Mouse (Mus musculus): ENCODE measurements at regions not wholly inside any gene's neighbourhood (a gene's known extent, or its start where the extent isn't known, plus 50 kb on each side); places are given as distances from the start of the nearest gene placed in this dataset.
"Not testable (repeated sequence)": the region's sequence is repeated elsewhere in the genome, so short reads cannot be mapped to it uniquely, and the experiment has no call there.

DNA sequence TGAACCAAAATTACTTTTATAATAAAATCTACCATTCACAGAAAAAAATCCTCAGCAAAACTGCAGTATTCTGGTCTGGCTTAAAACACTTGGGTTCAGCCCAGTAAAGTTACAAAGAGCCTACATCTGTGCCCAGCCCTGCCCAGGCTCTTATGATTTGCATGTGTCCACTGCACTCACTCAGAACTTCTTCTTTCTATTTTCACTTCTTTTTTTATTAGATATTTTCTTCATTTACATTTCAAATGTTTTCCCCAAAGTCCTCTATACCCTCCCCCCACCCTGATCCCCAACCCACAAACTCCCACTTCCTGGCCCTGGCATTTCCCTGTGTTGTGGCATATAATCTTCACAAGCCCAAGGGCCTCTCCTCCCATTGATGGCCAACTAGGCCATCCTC is 1442.4 kb upstream of the Tacstd2 start:
- DNase-seq = no peak

DNA sequence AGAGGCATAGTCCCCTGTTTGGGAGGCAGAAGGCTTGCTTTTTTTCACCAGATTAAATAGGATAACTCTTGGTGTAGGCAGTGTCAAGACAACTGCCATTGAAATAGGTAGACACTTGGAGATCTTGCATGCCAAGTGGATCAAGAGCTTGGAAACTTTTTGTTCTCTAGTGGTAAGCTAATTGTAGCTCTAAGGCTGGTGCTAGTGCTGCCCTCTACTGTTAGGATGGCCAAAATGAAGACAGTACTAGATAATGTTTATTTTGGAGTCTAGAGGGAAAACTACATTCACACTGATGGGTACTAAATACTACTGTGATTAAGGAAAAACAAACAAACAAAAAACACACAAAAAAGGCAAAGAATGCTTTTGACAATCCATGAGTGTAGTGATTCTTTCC is 1428.4 kb upstream of the Tacstd2 start:
- DNase-seq = no peak

DNA sequence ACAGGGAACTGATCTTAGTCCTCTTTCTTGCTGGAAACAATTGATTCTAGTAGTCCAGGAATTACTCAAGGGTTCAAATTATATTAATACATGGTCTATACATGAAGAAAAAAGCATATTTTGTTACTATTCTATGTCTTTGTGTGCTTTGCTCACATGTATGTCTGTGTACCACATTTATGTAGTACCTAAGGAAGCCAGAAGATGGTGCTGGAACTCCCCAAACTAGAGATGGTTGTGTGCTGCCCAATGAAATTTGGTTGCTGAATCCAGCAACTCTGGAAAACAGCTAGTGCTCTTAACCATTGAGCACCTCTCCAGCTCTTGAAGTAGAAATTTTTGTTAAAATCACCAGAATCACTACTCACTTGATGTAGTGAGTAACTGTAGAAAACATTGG is 1402.5 kb upstream of the Tacstd2 start:
- not testable (repeated sequence) for DNase-seq

DNA sequence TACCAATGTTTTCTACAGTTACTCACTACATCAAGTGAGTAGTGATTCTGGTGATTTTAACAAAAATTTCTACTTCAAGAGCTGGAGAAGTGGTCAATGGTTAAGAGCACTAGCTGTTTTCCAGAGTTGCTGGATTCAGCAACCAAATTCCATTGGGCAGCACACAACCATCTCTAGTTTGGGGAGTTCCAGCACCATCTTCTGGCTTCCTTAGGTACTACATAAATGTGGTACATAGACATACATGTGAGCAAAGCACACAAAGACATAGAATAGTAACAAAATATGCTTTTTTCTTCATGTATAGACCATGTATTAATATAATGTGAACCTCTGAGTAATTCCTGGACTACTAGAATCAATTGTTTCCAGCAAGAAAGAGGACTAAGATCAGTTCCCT is 1396.3 kb upstream of the Tacstd2 start:
- DNase-seq = not testable (repeated sequence)

DNA sequence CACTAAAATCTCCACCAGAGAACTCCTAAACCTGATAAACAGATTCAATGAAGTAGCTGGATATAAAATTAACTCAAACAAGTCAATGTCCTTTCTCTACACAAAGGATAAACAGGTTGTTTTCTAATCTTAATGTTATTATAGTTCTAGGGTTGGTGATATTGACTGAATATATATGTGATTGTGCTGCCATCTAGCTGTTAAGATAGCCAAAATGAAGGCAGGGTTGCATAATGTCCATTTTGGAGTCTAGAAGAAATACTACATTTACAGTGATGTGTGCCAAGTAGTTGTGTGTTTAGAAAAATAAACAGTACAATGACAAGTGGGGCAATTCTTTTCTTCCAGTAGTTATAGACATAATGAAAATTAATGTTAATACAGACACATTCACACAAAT is 1379.9 kb upstream of the Tacstd2 start:
- no peak for DNase-seq

DNA sequence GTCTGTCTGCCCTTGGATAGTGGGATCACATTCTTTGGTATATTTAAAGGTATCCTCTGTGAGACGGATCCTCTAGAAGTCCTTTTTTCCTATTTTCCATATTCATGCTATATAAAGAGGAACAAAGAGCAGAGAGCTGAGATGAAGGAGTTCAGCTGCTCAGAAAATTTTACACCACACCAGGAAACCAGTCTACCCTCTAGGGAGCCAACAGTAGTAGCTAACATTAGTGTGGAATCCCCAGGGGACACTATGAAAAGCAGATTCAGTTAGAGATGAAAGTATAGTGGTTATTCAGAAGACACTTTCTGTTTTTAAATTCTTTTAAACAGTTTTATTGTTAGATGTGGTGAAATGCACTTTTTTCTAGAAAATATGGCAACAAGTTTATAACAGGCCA is 1348.5 kb upstream of the Tacstd2 start:
- no peak for DNase-seq

DNA sequence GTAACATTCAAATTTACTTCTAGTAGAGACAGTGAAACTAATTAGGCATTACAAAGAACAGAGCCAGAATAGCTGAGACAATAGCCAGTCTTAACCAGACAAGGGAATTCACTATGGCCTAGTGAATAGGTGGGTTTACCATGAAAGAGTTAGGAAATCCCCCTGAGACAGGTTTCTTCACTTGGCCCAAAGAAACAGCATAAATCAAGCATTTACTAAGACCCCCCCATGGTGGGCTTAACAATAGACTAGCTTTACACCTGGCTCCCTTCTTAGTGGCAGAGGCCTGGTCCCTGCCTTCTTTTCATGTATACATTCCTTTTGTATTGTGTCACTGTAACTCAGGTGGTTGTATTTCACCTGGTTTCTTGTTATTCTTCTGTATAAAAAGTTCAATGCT is 1317.2 kb upstream of the Tacstd2 start:
- DNase-seq = not testable (repeated sequence)

DNA sequence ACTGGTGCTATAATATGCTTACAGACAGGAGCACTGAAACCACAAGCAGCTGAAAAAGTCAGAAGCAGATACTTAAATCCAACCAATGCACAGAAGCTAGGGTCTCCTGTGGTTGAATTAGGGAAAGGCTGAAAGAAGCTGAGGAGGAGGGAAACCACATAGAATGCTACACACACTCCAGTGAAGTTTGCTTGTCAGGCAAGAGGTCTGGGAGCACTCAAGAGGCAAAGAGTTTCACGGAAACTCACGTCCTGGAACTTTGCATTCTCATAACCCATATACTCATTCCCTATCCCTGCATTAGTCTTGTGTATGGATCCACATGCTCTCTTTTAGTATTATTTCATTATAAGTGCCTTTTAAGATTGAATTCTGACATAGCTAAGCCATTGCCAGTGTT is 1316.7 kb upstream of the Tacstd2 start:
- no peak for DNase-seq

DNA sequence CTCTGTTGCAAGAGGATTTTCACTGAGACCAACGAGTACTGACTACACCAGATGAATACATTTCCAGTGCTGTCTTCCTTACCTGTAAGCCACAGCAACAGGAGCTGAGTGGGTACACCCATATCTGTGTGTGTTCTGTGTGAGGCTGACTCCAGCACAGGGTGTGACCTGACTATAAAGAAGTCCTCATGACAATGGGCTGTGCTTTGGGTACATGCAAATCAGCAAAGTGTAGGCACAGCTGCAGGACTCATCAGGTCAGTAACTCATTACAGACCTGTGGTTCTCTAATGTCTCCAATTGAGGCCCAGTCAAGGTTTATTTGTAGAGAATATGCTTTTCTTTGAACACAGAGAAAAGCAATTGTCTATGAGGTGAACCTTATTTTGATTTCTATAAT is 1299.6 kb upstream of the Tacstd2 start:
- DNase-seq = no peak

DNA sequence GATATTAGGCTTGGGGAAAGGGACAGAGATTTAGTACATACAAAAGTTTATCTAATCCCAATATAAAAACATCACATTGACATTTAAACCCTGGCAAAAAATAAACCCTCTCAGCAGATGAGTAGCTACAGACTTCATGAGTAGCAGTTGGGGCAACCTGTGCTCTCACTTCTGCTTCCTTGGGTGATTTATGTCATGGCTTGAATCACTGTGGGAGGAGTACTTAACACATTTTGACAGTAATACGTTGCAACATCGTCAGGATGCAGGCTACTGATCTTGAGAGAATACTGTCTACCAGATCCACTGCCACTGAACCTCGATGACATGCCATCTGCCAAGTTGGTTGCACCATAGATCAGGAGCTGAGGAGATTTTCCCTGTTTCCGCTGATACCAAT is 1299.0 kb upstream of the Tacstd2 start:
- no peak for DNase-seq

DNA sequence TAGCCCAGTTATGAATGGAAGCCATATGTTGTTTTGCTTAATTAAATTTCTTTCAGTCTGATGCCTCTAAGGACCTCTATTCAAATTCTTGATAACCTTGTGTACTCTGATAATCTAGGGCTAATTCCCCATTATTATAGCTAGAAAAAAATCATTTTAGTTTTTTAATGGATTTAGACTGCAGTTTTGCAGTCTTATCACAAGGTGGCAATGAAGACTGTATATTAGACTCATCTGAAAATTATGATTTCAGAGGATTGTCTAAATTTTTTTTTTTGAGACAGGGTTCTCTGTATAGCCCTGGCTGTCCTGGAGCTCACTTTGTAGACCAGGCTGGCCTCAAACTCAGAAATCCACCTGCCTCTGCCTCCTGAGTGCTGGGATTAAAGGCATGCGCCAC is 1292.9 kb upstream of the Tacstd2 start:
- DNase-seq = not testable (repeated sequence)

DNA sequence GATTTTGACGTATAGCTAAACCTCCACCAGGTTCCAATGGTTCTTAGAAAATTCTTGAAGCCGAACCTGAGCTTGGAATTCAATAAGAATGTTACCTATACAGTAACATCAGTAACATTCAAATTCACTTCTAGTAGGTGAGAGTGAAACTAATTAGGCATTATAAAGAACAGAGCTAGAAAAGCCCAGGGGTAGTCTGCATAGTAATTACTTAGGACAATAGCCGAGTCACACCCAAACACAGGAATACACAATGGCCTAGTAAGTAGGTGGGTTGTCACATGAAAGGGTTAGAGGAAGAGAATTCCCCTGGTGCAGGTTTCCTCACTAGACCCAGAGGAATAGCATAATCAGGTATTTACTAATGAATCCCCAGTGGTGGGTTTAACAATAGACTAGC is 1277.8 kb upstream of the Tacstd2 start:
- DNase-seq = no peak

DNA sequence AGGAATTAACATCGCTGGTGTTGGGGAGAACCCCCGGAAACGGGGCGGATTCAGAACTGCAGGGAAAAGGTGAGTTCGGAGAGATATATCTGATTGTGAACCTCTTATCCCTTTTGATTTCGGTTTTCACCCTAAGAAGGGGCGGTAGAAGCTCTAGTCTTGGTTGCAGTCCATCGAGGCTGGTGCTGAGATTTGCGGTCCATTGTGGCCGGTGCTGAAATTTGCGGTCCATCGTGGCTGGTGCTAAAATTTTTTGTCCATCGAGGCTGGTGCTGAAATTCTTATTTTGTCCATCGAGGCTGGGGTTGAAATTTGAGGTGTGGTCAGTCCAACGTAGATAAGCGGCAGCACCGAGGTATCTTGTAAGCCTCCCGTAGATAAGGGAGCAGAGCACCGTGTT is 1263.6 kb upstream of the Tacstd2 start:
- not testable (repeated sequence) for DNase-seq

DNA sequence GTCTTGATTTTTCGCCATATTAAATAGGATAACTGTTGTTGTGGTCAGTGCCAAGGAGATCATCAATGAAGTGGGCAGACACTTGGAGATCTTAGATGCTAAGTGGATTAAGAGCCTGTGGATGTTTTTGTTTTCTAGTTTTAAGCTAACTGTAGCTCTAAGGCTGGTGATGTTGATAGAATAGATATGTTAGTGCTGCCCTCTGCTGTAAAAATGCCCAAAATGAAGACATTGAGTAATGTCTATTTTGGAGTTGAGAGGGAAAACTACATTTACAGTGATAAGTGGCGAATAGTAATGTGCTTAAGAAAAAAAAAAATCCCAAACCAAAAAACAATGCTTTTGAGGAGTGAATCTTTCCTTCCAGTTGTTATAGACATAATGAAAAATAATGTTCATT is 1235.9 kb upstream of the Tacstd2 start:
- no peak for DNase-seq

DNA sequence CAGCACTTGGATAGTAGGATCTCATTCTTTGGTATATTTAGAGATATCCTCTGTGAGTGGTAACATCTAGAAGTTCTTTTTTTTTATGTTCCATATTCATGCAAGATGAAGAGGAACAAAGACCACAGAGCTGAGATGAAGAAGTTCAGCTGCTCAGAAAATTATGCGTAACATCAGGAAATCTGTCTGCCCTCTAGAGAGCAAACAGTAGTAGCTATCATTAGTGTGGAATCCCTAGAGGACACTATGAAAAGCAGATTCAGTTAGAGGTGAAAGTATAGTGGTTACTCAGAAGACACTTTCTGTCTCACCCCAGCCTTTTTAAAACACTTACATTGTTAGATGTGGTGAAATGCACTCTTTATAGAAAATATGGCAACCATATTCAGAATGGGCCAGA is 1214.9 kb upstream of the Tacstd2 start:
- no peak for DNase-seq

DNA sequence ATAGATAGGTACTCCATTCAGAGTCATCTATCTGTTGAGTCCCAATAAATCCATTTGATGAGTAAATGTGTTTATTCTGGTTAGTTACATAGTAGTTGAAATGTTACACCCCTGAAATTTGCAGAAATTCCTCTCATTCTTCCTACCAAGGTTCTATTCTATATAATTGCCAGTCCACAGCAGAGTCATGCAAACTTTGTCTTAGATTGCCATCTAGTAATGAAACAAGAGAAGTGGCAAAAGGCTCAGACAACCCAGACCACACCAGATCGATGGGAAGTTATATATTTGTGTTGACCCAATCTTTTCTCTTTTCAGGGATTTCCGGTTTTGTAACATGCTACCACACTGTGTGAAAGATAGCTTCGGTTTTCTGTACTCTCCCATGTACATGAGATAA is 1214.1 kb upstream of the Tacstd2 start:
- no peak for DNase-seq

DNA sequence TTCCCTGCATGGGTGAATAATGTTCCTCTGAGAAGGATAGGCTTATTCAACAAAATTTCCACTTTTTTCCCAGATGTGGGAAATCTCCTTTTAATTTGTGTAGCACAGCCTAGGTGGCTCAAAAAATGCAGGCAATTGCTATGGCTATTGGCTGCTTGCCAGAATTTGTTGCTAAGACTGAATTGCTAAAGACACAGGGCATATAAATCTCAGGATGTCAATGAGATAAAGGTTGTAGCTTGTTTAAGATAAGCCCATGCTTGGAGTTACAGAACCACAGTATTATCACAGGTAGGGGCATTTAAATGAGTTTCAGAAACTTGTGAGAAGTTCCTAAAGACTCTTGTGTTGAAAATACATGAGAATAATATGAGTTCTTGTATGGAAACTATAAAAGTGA is 1203.0 kb upstream of the Tacstd2 start:
- no peak for DNase-seq

DNA sequence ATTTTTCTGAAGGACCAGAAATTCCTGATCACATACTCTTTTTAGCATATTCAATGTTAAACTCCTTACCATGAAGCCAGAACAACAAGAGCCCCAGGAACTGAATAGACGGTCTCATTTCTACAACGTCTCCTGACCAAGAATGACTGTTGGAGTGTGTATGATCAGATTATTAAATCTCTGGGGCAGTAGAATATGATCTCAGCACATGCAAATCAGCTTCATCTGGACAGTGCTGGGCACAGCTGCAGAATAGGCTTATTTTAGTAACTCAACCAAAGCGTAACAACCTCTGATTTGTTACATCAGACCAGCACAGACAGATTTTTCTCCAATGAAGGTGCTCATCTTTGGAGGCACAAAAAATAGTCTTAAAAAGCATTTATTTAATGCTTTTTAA is 1201.1 kb upstream of the Tacstd2 start:
- no peak for DNase-seq

DNA sequence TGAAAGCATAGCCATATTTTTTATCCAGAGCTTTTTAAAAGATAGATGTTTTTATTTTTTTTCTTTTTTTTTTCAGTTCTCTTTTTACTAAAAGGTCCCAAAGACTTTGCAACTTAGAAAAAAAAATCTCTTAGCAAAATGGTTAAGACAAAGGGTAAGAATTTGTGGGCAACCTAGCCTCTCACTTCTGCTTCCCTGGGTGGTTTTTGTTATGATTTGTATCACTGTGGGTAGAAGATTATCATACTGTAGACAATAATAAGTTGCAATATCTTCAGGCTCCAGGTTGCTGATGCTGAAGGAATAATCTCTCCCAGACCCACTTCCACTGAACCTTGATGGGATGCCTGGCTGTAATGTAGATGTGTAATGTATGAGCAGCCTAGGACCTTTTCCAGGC is 1200.5 kb upstream of the Tacstd2 start:
- no peak for DNase-seq

DNA sequence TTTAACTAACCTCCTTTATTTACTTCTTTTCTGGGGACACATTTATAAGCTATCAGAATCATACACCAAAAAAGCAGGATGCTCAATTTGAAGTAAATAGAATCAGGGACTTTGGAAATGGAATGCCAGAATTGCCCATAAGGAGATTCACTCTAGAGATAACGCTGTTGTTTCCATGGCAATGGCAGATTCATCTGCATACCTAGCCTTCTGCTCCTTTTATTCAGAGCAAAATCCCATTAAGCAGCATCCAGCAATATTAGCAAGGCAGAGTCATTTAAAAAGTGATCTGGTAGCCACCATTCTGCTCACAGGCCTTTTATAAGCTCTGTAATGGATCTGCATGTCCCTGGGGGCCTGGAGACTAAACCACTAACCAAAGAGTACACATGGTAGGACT is 1175.5 kb upstream of the Tacstd2 start:
- DNase-seq = not testable (repeated sequence)

DNA sequence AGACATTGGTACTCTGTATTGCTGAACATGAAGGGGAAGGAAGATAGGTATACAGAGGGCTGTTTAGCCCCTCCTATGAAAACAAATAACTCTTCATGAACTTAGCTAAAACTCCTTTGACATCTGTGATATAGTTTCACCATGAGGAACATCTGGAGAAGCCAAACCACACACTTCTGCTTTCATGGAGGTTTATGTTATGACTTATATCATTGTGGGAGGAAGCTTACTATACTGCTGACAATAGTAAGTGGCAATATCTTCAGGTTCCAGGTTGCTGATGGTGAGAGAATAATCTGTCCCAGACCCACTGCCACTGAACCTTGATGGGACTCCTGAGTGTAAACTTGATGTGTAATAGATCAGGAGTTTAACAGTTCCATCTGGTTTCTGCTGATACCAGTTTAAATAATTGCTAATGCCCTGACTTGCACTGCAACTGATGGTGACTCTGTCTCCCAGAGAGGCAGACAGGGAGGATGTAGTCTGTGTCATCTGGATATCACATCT is 1168.8 kb upstream of the Tacstd2 start:
- not testable (repeated sequence) for DNase-seq

DNA sequence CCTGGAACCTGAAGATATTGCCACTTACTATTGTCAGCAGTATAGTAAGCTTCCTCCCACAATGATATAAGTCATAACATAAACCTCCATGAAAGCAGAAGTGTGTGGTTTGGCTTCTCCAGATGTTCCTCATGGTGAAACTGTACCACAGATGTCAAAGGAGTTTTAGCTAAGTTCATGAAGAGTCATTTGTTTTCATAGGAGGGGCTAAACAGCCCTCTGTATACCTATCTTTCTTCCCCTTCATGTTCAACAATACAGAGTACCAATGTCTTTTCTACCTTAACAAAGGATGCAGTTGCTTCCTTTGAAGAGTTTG is 1145.2 kb upstream of the Tacstd2 start:
- DNase-seq = not testable (repeated sequence)

DNA sequence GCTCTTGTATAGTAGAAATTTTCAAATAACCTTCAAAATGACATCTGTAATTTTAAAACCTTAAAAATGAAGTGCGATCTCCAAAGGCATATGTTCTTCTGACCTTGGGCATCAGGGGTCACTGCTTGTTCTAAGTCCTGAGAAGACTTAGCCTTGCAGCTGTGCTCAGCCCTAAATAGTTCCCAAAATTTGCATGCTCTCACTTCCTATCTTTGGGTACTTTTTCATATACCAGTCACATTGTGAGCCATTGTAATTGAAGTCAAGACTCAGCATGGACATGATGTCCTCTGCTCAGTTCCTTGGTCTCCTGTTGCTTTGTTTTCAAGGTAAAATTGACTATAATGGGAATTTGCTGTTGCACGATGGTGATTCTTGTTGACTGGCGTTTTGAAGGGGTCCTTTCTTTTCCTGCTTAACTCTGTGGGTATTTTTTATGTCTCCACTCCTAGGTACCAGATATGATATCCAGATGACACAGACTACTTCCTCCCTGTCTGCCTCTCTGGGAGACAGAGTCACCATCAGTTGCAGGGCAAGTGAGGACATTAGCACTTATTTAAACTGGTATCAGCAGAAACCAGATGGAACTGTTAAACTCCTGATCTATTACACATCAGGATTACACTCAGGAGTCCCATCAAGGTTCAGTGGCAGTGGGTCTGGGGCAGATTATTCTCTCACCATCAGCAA is 1144.6 kb upstream of the Tacstd2 start:
- DNase-seq = no peak

DNA sequence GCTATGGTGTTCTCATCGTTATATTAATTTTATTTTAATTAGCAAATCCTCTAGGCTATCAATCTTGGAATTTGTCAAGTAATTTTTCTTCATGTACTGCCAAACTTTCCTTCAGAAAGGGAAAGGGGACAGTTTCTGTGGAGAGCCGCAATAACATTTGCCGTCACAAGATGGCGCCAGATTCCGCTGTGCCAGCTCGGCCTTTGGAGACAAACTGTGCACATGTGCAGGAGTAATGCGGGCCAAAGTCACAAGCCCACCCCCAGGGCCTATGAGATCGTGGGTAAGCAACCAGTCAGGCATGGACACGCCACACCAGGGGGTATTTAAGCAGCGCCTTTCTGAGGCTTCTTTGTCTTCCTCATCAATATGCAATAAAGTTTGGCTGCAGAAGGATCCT is 1132.8 kb upstream of the Tacstd2 start:
- DNase-seq = peak in 1 of 2 experiments; percentile 10

DNA sequence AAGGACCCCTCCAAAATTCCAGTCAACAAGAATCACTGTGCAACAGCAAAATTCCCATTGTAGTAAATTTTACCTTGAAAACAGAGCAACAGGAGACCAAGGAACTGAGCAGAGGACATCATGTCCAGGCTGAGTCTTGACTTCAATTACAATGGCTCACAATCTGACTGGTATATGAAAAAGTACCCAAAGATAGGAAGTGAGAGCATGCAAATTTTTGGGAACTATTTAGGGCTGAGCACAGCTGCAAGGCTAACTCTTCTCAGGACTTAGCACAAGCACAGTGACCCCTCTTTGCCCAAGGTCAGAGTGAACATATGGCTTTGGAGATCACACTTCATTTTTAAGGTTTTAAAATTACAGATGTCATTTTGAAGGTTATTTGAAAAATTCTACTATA is 1096.7 kb upstream of the Tacstd2 start:
- DNase-seq = not testable (repeated sequence)

Measured in heart, adult 18-20 months (tissue).